Mouse (Mus musculus) heart, embryonic 11.5 days (tissue): ENCODE results near the gene Dus2. TPM values are rescaled to one million over a fixed set of nuclear protein-coding genes. Genes with fewer than 3 reads are reported as not detected.

ENCODE experiments used
- microRNA-seq: library from miRNA; unstranded; fragments of <30 nt; microRNA quantifications from one replicate; pipeline ENCODE4, GENCODE M21; 2016; ENCODE audit warnings: borderline number of aligned reads
- polyA plus RNA-seq: library from polyadenylated mRNA; unstranded; fragments of >200 nt; fragmentation: Nextera tagmentation; extraction: Ambion mirVana; gene quantifications from 2 replicates; pipeline ENCODE4 v1.2.1, GENCODE M21; 2014

Dus2 gene
- polyA plus RNA-seq, 1 experiment from 2014 or later = 18.8 TPM

Small RNA genes within 50 kb of the gene (microRNA-seq; reads per million reads assigned to microRNA genes)
- not detected for gene Mir7074

Other genes starting within 250 kb of the Dus2 start
- 8.0 and 10.9 TPM in 2 replicates for gene Gfod2, start 232.7 kb upstream of the Dus2 start, polyA plus RNA-seq
- gene Ranbp10, start 164.0 kb upstream of the Dus2 start, polyA plus RNA-seq = 11.4 and 14.3 TPM in 2 replicates
- 0.07 and 0.13 TPM in 2 replicates for gene Tsnaxip1, start 163.6 kb upstream of the Dus2 start, polyA plus RNA-seq
- 45.7 and 47.9 TPM in 2 replicates for gene Cenpt, start 138.1 kb upstream of the Dus2 start, polyA plus RNA-seq
- gene Thap11, start 136.2 kb upstream of the Dus2 start, polyA plus RNA-seq = 47.2 and 49.8 TPM in 2 replicates
- 231 and 265 TPM in 2 replicates for gene Nutf2, start 130.8 kb upstream of the Dus2 start, polyA plus RNA-seq
- gene Edc4, start 110.5 kb upstream of the Dus2 start, polyA plus RNA-seq = 22.2 and 29.7 TPM in 2 replicates
- gene Nrn1l, start 97.8 kb upstream of the Dus2 start, polyA plus RNA-seq = 0.39 TPM in 1 of 2 replicates, not detected in the other
- 14.7 and 17.4 TPM in 2 replicates for gene Pskh1, start 90.9 kb upstream of the Dus2 start, polyA plus RNA-seq
- 1.1 and 1.3 TPM in 2 replicates for gene Ctrl, start 57.5 kb upstream of the Dus2 start, polyA plus RNA-seq
- 50.8 and 60.0 TPM in 2 replicates for gene Psmb10, start 52.9 kb upstream of the Dus2 start, polyA plus RNA-seq
- gene Lcat, start 48.0 kb upstream of the Dus2 start, polyA plus RNA-seq = 0.70 and 2.6 TPM in 2 replicates
- 28.6 and 39.9 TPM in 2 replicates for gene Slc12a4, start 25.2 kb upstream of the Dus2 start, polyA plus RNA-seq
- not detected in 2 replicates for gene Dpep3, start 11.9 kb upstream of the Dus2 start, polyA plus RNA-seq
- gene Dpep2nb, start 14.6 kb downstream of the Dus2 start, polyA plus RNA-seq = 0.33 TPM in 1 of 2 replicates, not detected in the other
- gene Ddx28, start 20.5 kb downstream of the Dus2 start, polyA plus RNA-seq = 13.4 and 15.2 TPM in 2 replicates
- 4.4 and 6.0 TPM in 2 replicates for gene Nfatc3, start 67.5 kb downstream of the Dus2 start, polyA plus RNA-seq
- gene Esrp2, start 145.6 kb downstream of the Dus2 start, polyA plus RNA-seq = 1.3 and 1.4 TPM in 2 replicates
- gene Pla2g15, start 159.1 kb downstream of the Dus2 start, polyA plus RNA-seq = 3.0 and 7.2 TPM in 2 replicates
- 64.5 and 67.4 TPM in 2 replicates for gene Slc7a6, start 177.5 kb downstream of the Dus2 start, polyA plus RNA-seq
- 27.2 and 31.7 TPM in 2 replicates for gene Slc7a6os, start 219.6 kb downstream of the Dus2 start, polyA plus RNA-seq
- 40.1 and 41.8 TPM in 2 replicates for gene Prmt7, start 219.6 kb downstream of the Dus2 start, polyA plus RNA-seq